8 mouse cellular contexts compared by ENCODE assay signal in the genomic region with DNA sequence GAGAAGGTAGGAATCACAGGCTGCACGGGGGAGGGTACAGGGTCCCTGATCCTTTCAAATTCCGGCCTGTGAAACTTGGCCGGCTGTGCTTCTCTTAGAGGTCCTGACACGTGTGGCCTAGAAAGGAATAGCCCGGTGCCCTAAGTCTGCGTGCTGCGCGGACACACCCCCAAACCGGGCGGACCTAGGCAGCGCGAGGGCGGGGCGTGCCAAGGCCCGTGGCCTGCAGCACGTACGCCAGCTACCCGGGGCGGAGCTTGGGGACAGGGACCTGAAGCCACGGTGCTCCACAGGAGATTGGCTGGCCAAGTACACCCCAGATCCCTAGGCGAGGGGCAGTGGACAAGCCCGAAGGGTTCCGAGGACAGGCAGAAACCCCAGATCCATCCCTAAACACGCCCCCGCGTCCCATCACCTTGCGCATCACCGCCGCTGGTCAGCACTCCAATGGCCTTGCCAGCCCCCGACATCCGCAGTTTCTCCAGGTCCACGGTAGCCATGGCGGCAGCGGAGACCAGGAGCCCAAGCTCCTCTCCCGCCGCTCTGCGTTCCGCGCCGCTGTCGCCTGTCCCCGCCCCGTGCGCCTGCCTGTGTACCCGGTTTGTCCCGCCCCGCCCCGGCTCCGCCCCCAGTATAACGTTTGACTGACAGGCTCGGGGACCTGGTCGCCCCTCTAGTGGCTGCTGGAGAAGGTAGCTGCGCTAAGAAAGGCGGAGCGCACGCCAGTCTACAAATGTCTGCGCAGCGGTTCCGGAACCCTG. TPM values are rescaled to one million over a fixed set of nuclear protein-coding genes. Genes with fewer than 3 reads are reported as not detected.
DNase-seq lines count a peak whose midpoint lies in the region; ATAC-seq lines count a peak whose summit lies in the region.

No protein-coding gene starts in this region.

- peak; percentile 88 for DNase-seq in c-Kit-negative CD71-positive TER-119-positive erythroid progenitor cells, embryonic 14.5 days (ENCODE audit: low read depth, low spot score)
- peak; percentile 97 for DNase-seq in forebrain, embryonic 10.5 days (ENCODE audit: extremely low spot score, low spot score)
- peak; percentile 98 to 99 for DNase-seq in kidney, postnatal 36 days
- peak; percentile 81 for DNase-seq in telencephalon, adult 2 months (ENCODE audit: low read depth, low spot score)

- peaks cover 60% of the 10 kb centered on the region for H3K4me1 ChIP-seq in forebrain, embryonic 10.5 days
- H3K4me1 ChIP-seq in heart, embryonic 16.5 days (ENCODE audit: control insufficient read depth, insufficient read depth, low read length) = peaks cover 34% of the 10 kb centered on the region
- peaks cover 64% of the 10 kb centered on the region for H3K4me1 ChIP-seq in liver, embryonic 15.5 days (replicated peaks)
- peaks cover 29% of the 10 kb centered on the region for H3K4me1 ChIP-seq in neural tube, embryonic 12.5 days

- under 1% methylated on average over 59 of the region's 59 CpGs for WGBS in forebrain, embryonic 10.5 days
- WGBS in heart, embryonic 16.5 days = 1% methylated on average over 59 of the region's 59 CpGs
- under 1% methylated on average over 59 of the region's 59 CpGs for WGBS in liver, embryonic 15.5 days (ENCODE audit: insufficient replicate concordance)
- under 1% methylated on average over 59 of the region's 59 CpGs for WGBS in neural tube, embryonic 12.5 days

- peak; percentile 91 for ATAC-seq in CD4-positive, CD25-positive, alpha-beta regulatory T cell, adult 4 months
- ATAC-seq in heart, embryonic 16.5 days (replicated peaks; ENCODE audit: extremely low read depth, insufficient read depth, low FRiP score) = peak; percentile 95
- peak; percentile 92 for ATAC-seq in liver, embryonic 15.5 days (ENCODE audit: insufficient read depth)
- peak; percentile 97 for ATAC-seq in neural tube, embryonic 12.5 days (ENCODE audit: low FRiP score, low read depth)

- H3K27ac ChIP-seq in forebrain, embryonic 10.5 days = peak overlapping the region; percentile 99
- H3K27ac ChIP-seq in heart, embryonic 16.5 days (ENCODE audit: low read length) = peak overlapping the region; percentile 100
- peak overlapping the region; percentile 99 for H3K27ac ChIP-seq in liver, embryonic 15.5 days (replicated peaks)
- peak overlapping the region; percentile 75 for H3K27ac ChIP-seq in neural tube, embryonic 12.5 days

- H3K27me3 ChIP-seq in forebrain, embryonic 10.5 days (ENCODE audit: poor library complexity, severe bottlenecking) = no peaks in the 10 kb centered on the region
- H3K27me3 ChIP-seq in heart, embryonic 16.5 days (ENCODE audit: control insufficient read depth, insufficient read depth, low read length) = no peaks in the 10 kb centered on the region
- no peaks in the 10 kb centered on the region for H3K27me3 ChIP-seq in liver, embryonic 15.5 days
- no peaks in the 10 kb centered on the region for H3K27me3 ChIP-seq in neural tube, embryonic 12.5 days (replicated peaks)

- H3K36me3 ChIP-seq in forebrain, embryonic 10.5 days (replicated peaks) = peaks cover 33% of the 10 kb centered on the region
- H3K36me3 ChIP-seq in heart, embryonic 16.5 days (ENCODE audit: control insufficient read depth, insufficient read depth) = no peaks in the 10 kb centered on the region
- H3K36me3 ChIP-seq in liver, embryonic 15.5 days (replicated peaks) = 0 out of 2 replicates have a peak, but pooled peaks cover 7% of the 10 kb centered on the region
- H3K36me3 ChIP-seq in neural tube, embryonic 12.5 days = no peaks in the 10 kb centered on the region; the same call in 1 of the 2 replicates

- peak overlapping the region; percentile 84 for H3K4me3 ChIP-seq in forebrain, embryonic 10.5 days
- peak overlapping the region; percentile 83 for H3K4me3 ChIP-seq in heart, embryonic 16.5 days (ENCODE audit: low read length)
- peak overlapping the region; percentile 85 for H3K4me3 ChIP-seq in liver, embryonic 15.5 days (replicated peaks)
- peak overlapping the region; percentile 72 for H3K4me3 ChIP-seq in neural tube, embryonic 12.5 days

- peak overlapping the region; percentile 84 for H3K4me2 ChIP-seq in heart, embryonic 16.5 days (ENCODE audit: low read depth, low read length)
- H3K4me2 ChIP-seq in liver, embryonic 15.5 days = peak overlapping the region; percentile 96
- H3K4me2 ChIP-seq in neural tube, embryonic 12.5 days (replicated peaks) = peak overlapping the region; percentile 77

- H3K9ac ChIP-seq in heart, embryonic 16.5 days (ENCODE audit: low read length) = peak overlapping the region; percentile 96
- peak overlapping the region; percentile 91 for H3K9ac ChIP-seq in liver, embryonic 15.5 days
- peak overlapping the region; percentile 86 for H3K9ac ChIP-seq in neural tube, embryonic 12.5 days

- H3K9me3 ChIP-seq in forebrain, embryonic 10.5 days = 0 out of 2 replicates have a peak, but pooled peaks cover under 1% of the 10 kb centered on the region
- H3K9me3 ChIP-seq in heart, embryonic 16.5 days (replicated peaks; ENCODE audit: control insufficient read depth, low read length) = peaks cover 2% of the 10 kb centered on the region
- H3K9me3 ChIP-seq in liver, embryonic 15.5 days (replicated peaks) = no peaks in the 10 kb centered on the region
- H3K9me3 ChIP-seq in neural tube, embryonic 12.5 days = no peaks in the 10 kb centered on the region

RNA-seq across cellular contexts. Expression of a gene that starts 0.5 kb away (rescaled TPM):
- polyA plus RNA-seq in CD4-positive, CD25-positive, alpha-beta regulatory T cell, adult 4 months (2017; shearing (Covaris generic)) = 100 to 1,000 TPM in 1 of 2 experiments, 10 to 100 TPM in 1; 60.6 to 118 TPM
- polyA plus RNA-seq in forebrain, embryonic 10.5 days (2016; fragmentation: Nextera tagmentation; extraction: Ambion mirVana) = 262 and 282 TPM in 2 replicates
- 203 and 219 TPM in 2 replicates for polyA plus RNA-seq in heart, embryonic 16.5 days (2015; fragmentation: Nextera tagmentation; extraction: Ambion mirVana)
- 80.6 and 85.9 TPM in 2 replicates for polyA plus RNA-seq in liver, embryonic 15.5 days (2015; fragmentation: Nextera tagmentation; extraction: Ambion mirVana)
- 113 and 115 TPM in 2 replicates for polyA plus RNA-seq in neural tube, embryonic 12.5 days (2016; fragmentation: Nextera tagmentation; extraction: Ambion mirVana)

RNA-seq across cellular contexts. Expression of a gene that starts 31.0 kb away (rescaled TPM):
- 10 to 100 TPM in 1 of 2 experiments, 1 to 10 TPM in 1; 5.4 to 13.8 TPM for polyA plus RNA-seq in CD4-positive, CD25-positive, alpha-beta regulatory T cell, adult 4 months (2017; shearing (Covaris generic))
- 33.9 and 37.4 TPM in 2 replicates for polyA plus RNA-seq in forebrain, embryonic 10.5 days (2016; fragmentation: Nextera tagmentation; extraction: Ambion mirVana)
- polyA plus RNA-seq in heart, embryonic 16.5 days (2015; fragmentation: Nextera tagmentation; extraction: Ambion mirVana) = 19.4 and 20.9 TPM in 2 replicates
- 4.4 and 4.7 TPM in 2 replicates for polyA plus RNA-seq in liver, embryonic 15.5 days (2015; fragmentation: Nextera tagmentation; extraction: Ambion mirVana)
- 35.4 and 35.8 TPM in 2 replicates for polyA plus RNA-seq in neural tube, embryonic 12.5 days (2016; fragmentation: Nextera tagmentation; extraction: Ambion mirVana)

RNA-seq across cellular contexts. Expression of a gene that starts 32.4 kb away (rescaled TPM):
- not detected for polyA plus RNA-seq in CD4-positive, CD25-positive, alpha-beta regulatory T cell, adult 4 months (2017; shearing (Covaris generic))
- polyA plus RNA-seq in forebrain, embryonic 10.5 days (2016; fragmentation: Nextera tagmentation; extraction: Ambion mirVana) = not detected in 2 replicates
- polyA plus RNA-seq in heart, embryonic 16.5 days (2015; fragmentation: Nextera tagmentation; extraction: Ambion mirVana) = 0.13 TPM in 1 of 2 replicates, not detected in the other
- not detected in 2 replicates for polyA plus RNA-seq in liver, embryonic 15.5 days (2015; fragmentation: Nextera tagmentation; extraction: Ambion mirVana)
- not detected in 2 replicates for polyA plus RNA-seq in neural tube, embryonic 12.5 days (2016; fragmentation: Nextera tagmentation; extraction: Ambion mirVana)

RNA-seq across cellular contexts. Expression of a gene that starts 34.0 kb away (rescaled TPM):
- under 1 TPM in 1 of 2 experiments, not detected in 1; 0.33 TPM for polyA plus RNA-seq in CD4-positive, CD25-positive, alpha-beta regulatory T cell, adult 4 months (2017; shearing (Covaris generic))
- polyA plus RNA-seq in forebrain, embryonic 10.5 days (2016; fragmentation: Nextera tagmentation; extraction: Ambion mirVana) = 0.28 and 0.33 TPM in 2 replicates
- 1.3 and 3.0 TPM in 2 replicates for polyA plus RNA-seq in heart, embryonic 16.5 days (2015; fragmentation: Nextera tagmentation; extraction: Ambion mirVana)
- polyA plus RNA-seq in liver, embryonic 15.5 days (2015; fragmentation: Nextera tagmentation; extraction: Ambion mirVana) = not detected in 2 replicates
- 0.17 and 0.22 TPM in 2 replicates for polyA plus RNA-seq in neural tube, embryonic 12.5 days (2016; fragmentation: Nextera tagmentation; extraction: Ambion mirVana)

RNA-seq across cellular contexts. Expression of a gene that starts 39.0 kb away (rescaled TPM):
- polyA plus RNA-seq in CD4-positive, CD25-positive, alpha-beta regulatory T cell, adult 4 months (2017; shearing (Covaris generic)) = 1 to 10 TPM in 1 of 2 experiments, not detected in 1; 1.2 TPM
- polyA plus RNA-seq in forebrain, embryonic 10.5 days (2016; fragmentation: Nextera tagmentation; extraction: Ambion mirVana) = 0.53 and 0.57 TPM in 2 replicates
- polyA plus RNA-seq in heart, embryonic 16.5 days (2015; fragmentation: Nextera tagmentation; extraction: Ambion mirVana) = 2.6 and 3.4 TPM in 2 replicates
- polyA plus RNA-seq in liver, embryonic 15.5 days (2015; fragmentation: Nextera tagmentation; extraction: Ambion mirVana) = 2.2 and 3.2 TPM in 2 replicates
- 2.2 and 3.0 TPM in 2 replicates for polyA plus RNA-seq in neural tube, embryonic 12.5 days (2016; fragmentation: Nextera tagmentation; extraction: Ambion mirVana)

Comparison
In these comparisons a context has a peak if more than half of its experiments do, and no peak if none do; other contexts are left out.
1. Peak in every context shown above with its lines: DNase-seq, ATAC-seq, H3K4me3 ChIP-seq and H3K27ac ChIP-seq.